Mouse (Mus musculus): ENCODE measurements around the gene Dact1.

DNA sequence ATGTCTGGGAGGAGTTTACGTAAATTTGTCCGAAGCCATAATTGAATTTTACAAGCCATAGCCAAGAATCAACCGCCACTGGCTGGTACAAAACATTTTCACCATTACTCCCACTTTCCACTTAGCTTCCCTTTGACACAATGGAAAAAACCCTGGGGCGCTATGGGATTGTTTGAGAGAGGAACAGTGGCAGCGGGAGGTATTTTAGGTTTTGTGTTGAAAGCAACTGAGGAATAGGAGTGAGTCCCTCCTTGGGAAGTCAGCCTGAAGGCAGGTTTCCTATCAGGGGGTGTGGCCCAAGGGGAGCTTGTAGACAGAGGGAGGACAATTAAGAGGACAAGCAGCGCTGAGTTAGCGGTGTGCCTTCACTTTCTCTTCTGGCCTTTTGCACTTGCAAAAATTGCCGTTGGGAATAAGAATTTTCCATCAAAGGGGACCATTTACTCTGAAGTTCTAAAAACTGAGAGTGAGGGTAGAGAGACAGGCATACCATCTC, 38.8 kb downstream of the Dact1 start:
- TF ChIP-seq GATA1 (IDR thresholded peaks at IDR 0.05; ENCODE audit: low read length) (no peak), TAL1 (IDR thresholded peaks at IDR 0.05; ENCODE audit: low read length) (no peak)
